Mouse (Mus musculus) liver, embryonic 14.5 days (tissue): ENCODE measurements at regions not wholly inside any gene's neighbourhood (a gene's known extent, or its start where the extent isn't known, plus 50 kb on each side); places are given as distances from the start of the nearest gene placed in this dataset.

Experiments
- CTCF ChIP-seq: IDR thresholded peaks from 2 replicates; pipeline ENCODE4 v1.5.1; 2016; ENCODE audit warnings: antibody characterized with exemption, low read depth, control low read depth
- EP300 ChIP-seq: IDR thresholded peaks from 2 replicates; pipeline ENCODE4 v1.6.1; 2016; ENCODE audit warnings: antibody characterized with exemption, low read depth

- TF ChIP-seq CTCF: no peak
- no peak for TF ChIP-seq EP300
Measured at GRCm38 (mm10) chr14:9245266-9245665, 579.2 kb upstream of the 4930452B06Rik start.
